Mouse (Mus musculus) limb, embryonic 14.5 days (tissue): ENCODE measurements around the gene Hyal2. TPM values are rescaled to one million over a fixed set of nuclear protein-coding genes. Genes with fewer than 3 reads are reported as not detected.
"Not testable (repeated sequence)": the region's sequence is repeated elsewhere in the genome, so short reads cannot be mapped to it uniquely, and the experiment has no call there.

Source experiments
- ATAC-seq: fragments of 200-750 bp; cut with Nextera tagmentation; 2 replicates; pipeline ENCODE4 v1.8.0; 2017; ENCODE audit warnings: low read depth, moderate number of reproducible peaks, moderate TSS enrichment; ENCODE audit not compliant: low FRiP score
- DNase-seq: peaks from one replicate; pipeline ENCODE4 v3.0.0-alpha.2; 2015; ENCODE audit warnings: low spot score
- H3K27ac ChIP-seq: fragments of 300-500 bp; sonication (generic); replicated peaks from 2 replicates; pipeline ENCODE4 v1.5.1; 2014; ENCODE audit warnings: low read depth, mild to moderate bottlenecking, low read length, moderate library complexity, mixed read lengths
- H3K27me3 ChIP-seq: fragments of 300-500 bp; sonication (generic); 2 replicates; pipeline ENCODE4 v1.6.1; 2014; ENCODE audit warnings: low read length, mixed read lengths; ENCODE audit not compliant: control insufficient read depth, insufficient read depth
- H3K36me3 ChIP-seq: fragments of 300-500 bp; sonication (generic); 2 replicates; pipeline ENCODE4 v1.6.1; 2014; ENCODE audit warnings: mild to moderate bottlenecking, low read length, moderate library complexity, mixed read lengths; ENCODE audit not compliant: control insufficient read depth, insufficient read depth
- H3K4me1 ChIP-seq: fragments of 300-500 bp; sonication (generic); 2 replicates; pipeline ENCODE4 v1.6.1; 2014; ENCODE audit warnings: antibody characterized with exemption, low read length, mixed read lengths; ENCODE audit not compliant: control insufficient read depth, insufficient read depth
- H3K4me2 ChIP-seq: fragments of 300-500 bp; sonication (generic); replicated peaks from 2 replicates; pipeline ENCODE4 v1.6.1; 2014; ENCODE audit warnings: low read depth, mild to moderate bottlenecking, low read length, moderate library complexity; ENCODE audit not compliant: severe bottlenecking
- H3K4me3 ChIP-seq: fragments of 300-500 bp; sonication (generic); replicated peaks from 2 replicates; pipeline ENCODE4 v1.5.1; 2014; ENCODE audit warnings: low read length
- H3K9ac ChIP-seq: fragments of 300-500 bp; sonication (generic); 2 replicates; pipeline ENCODE4 v1.6.1; 2014; ENCODE audit warnings: mild to moderate bottlenecking, low read depth, low read length, moderate library complexity; ENCODE audit not compliant: severe bottlenecking
- H3K9me3 ChIP-seq: fragments of 300-500 bp; sonication (generic); 2 replicates; pipeline ENCODE4 v1.6.1; 2016; ENCODE audit warnings: low read length; ENCODE audit not compliant: control insufficient read depth
- POLR2A ChIP-seq: fragments of 200-500 bp; IDR thresholded peaks from 2 replicates; pipeline ENCODE4 v1.8.0; 2012; ENCODE audit warnings: inconsistent platforms, mild to moderate bottlenecking, moderate library complexity, borderline replicate concordance; ENCODE audit not compliant: insufficient read depth, insufficient read length; ENCODE audit errors: extremely low read depth
- WGBS: fragments of 180-500 bp; shearing (Covaris S2); extraction: QIAGEN DNeasy Blood & Tissue Kit; methylation state at CpG from one replicate; pipeline ENCODE4 v1.1.7; 2014; 5-methylcytosine and 5-hydroxymethylcytosine counted together
- polyA plus RNA-seq, 2 experiments: library from polyadenylated mRNA; depleted of rRNA in 1 of 2; stranded (reverse) in 1 of 2; unstranded in 1 of 2; fragments of >200 nt; fragmentation: Nextera tagmentation in 1 of 2; extraction: Ambion mirVana in 1 of 2; gene quantifications; 2 replicates each; pipeline versions ENCODE4 v1.2.1 to v1.2.3; 2012 to 2014

Gene Hyal2
- polyA plus RNA-seq, 2 experiments = 68.0 to 123 TPM

GRCm38 (mm10) chr9:107554319-107554825 lies 13.4 kb upstream of the Hyal2 start:
- ATAC-seq = peak; percentile 91
- peak overlapping the region; percentile 80 for H3K9ac ChIP-seq
- H3K36me3 ChIP-seq = peaks cover 35% of the 10 kb centered on the region
- H3K4me1 ChIP-seq = peaks cover 44% of the 10 kb centered on the region
- 0% methylated on average over 36 of the region's 53 CpGs for WGBS
- H3K4me3 ChIP-seq = peak overlapping the region; percentile 85
- H3K4me2 ChIP-seq = peak overlapping the region; percentile 98
- TF ChIP-seq POLR2A = peak; percentile 64; the same call in 1 of the 2 replicates
- no peaks in the 10 kb centered on the region for H3K27me3 ChIP-seq
- H3K9me3 ChIP-seq = no peaks in the 10 kb centered on the region
- DNase-seq = peak; percentile 98
- H3K27ac ChIP-seq = peak overlapping the region; percentile 91

- ATAC-seq (no peak), DNase-seq (peak; percentile 55)
- TF ChIP-seq POLR2A = 0 out of 2 replicates have a peak, but pooled peaks have one; percentile 12
- WGBS = 0% methylated on average over 23 of the region's 23 CpGs
- Histone ChIP-seq H3K27me3 (no peaks in the 10 kb centered on the region), H3K9me3 (no peaks in the 10 kb centered on the region), H3K27ac (peak overlapping the region; percentile 91), H3K4me2 (peak overlapping the region; percentile 98), H3K4me3 (peak overlapping the region; percentile 85), H3K9ac (peak overlapping the region; percentile 80), H3K36me3 (peaks cover 42% of the 10 kb centered on the region), H3K4me1 (peaks cover 44% of the 10 kb centered on the region)
Measured at GRCm38 (mm10) chr9:107555031-107555457, 12.7 kb upstream of the Hyal2 start.

- no peak for ATAC-seq
- WGBS = 28% methylated on average over 2 of the region's 2 CpGs
- H3K27ac ChIP-seq = no peak overlapping the region
Measured at GRCm38 (mm10) chr9:107555701-107556100, 12.0 kb upstream of the Hyal2 start.

GRCm38 (mm10) chr9:107556346-107556745 lies 11.4 kb upstream of the Hyal2 start:
- Histone ChIP-seq H3K27me3 (no peaks in the 10 kb centered on the region), H3K27ac (no peak overlapping the region), H3K9ac (no peak overlapping the region), H3K4me1 (peaks cover 36% of the 10 kb centered on the region), H3K36me3 (peaks cover 55% of the 10 kb centered on the region), H3K4me2 (peak overlapping the region; percentile 98), H3K4me3 (peak overlapping the region; percentile 85), H3K9me3 (no peaks in the 10 kb centered on the region)
- 85% methylated on average over 3 of the region's 3 CpGs for WGBS
- DNase-seq (no peak), ATAC-seq (no peak)
- no peak for TF ChIP-seq POLR2A

More at GRCm38 (mm10) chr9:107555701-107556100, 12.0 kb upstream of the Hyal2 start:
- Histone ChIP-seq H3K9me3 (no peaks in the 10 kb centered on the region), H3K27me3 (no peaks in the 10 kb centered on the region), H3K9ac (peak overlapping the region; percentile 80), H3K36me3 (peaks cover 48% of the 10 kb centered on the region), H3K4me2 (peak overlapping the region; percentile 98), H3K4me3 (peak overlapping the region; percentile 85), H3K4me1 (peaks cover 42% of the 10 kb centered on the region)
- no peak for DNase-seq
- TF ChIP-seq POLR2A = no peak

GRCm38 (mm10) chr9:107563029-107563581 lies 4.6 kb upstream of the Hyal2 start, which contains the start of gene Tusc2:
Tusc2 (plus strand) TSS chr9:107563255.
- Histone ChIP-seq H3K27me3 (no peaks in the 10 kb centered on the region), H3K4me3 (peak within 1 kb of the TSS; percentile 77), H3K36me3 (peaks cover 52% of the 10 kb centered on the region), H3K4me2 (peak within 1 kb of the TSS; percentile 74), H3K27ac (0 out of 2 replicates have a peak within 1 kb of the TSS, but pooled peaks have one; percentile 13), H3K4me1 (peaks cover 12% of the 10 kb centered on the region; the same call in 1 of the 2 replicates), H3K9ac (peak within 1 kb of the TSS; percentile 68), H3K9me3 (no peaks in the 10 kb centered on the region)
- under 1% methylated on average over 45 of the region's 46 CpGs for WGBS
- TF ChIP-seq POLR2A = no peak
- DNase-seq (peak; percentile 92), ATAC-seq (peak; percentile 93)

- Histone ChIP-seq H3K36me3 (peaks cover 27% of the 10 kb centered on the region), H3K4me1 (peaks cover 22% of the 10 kb centered on the region)
- not testable (repeated sequence) for H3K4me2 ChIP-seq, H3K4me3 ChIP-seq, H3K27ac ChIP-seq, H3K9me3 ChIP-seq, ATAC-seq, H3K9ac ChIP-seq, H3K27me3 ChIP-seq, DNase-seq
- WGBS = 51% methylated on average over 5 of the region's 5 CpGs
Measured at GRCm38 (mm10) chr9:107565556-107565955, 2.2 kb upstream of the Hyal2 start.
